Mouse (Mus musculus) embryonic facial prominence, embryonic 15.5 days (tissue): Measurements from ENCODE around the gene Galntl6. TPM values are rescaled to one million over a fixed set of nuclear protein-coding genes. Genes with fewer than 3 reads are reported as not detected.

Experiments used
- ATAC-seq: fragments of 200-750 bp; cut with Nextera tagmentation; 2 replicates; pipeline ENCODE4 v1.8.0; 2017; ENCODE audit warnings: low read depth, moderate TSS enrichment; ENCODE audit not compliant: insufficient number of reproducible peaks, low FRiP score, low TSS enrichment
- H3K27ac ChIP-seq: fragments of 300-500 bp; sonication (generic); replicated peaks from 2 replicates; pipeline ENCODE4 v1.5.1; 2015; ENCODE audit warnings: mild to moderate bottlenecking, inconsistent platforms
- H3K27me3 ChIP-seq: fragments of 300-500 bp; sonication (generic); 2 replicates; pipeline ENCODE4 v1.6.1; 2015; ENCODE audit warnings: inconsistent platforms
- H3K36me3 ChIP-seq: fragments of 300-500 bp; sonication (generic); 2 replicates; pipeline ENCODE4 v1.6.1; 2015; ENCODE audit warnings: mild to moderate bottlenecking, inconsistent platforms
- H3K4me1 ChIP-seq: fragments of 300-500 bp; sonication (generic); 2 replicates; pipeline ENCODE4 v1.6.1; 2015; ENCODE audit warnings: inconsistent platforms
- H3K4me2 ChIP-seq: fragments of 300-500 bp; sonication (generic); replicated peaks from 2 replicates; pipeline ENCODE4 v1.6.1; 2015; ENCODE audit warnings: mild to moderate bottlenecking, inconsistent platforms
- H3K4me3 ChIP-seq: fragments of 300-500 bp; sonication (generic); replicated peaks from 2 replicates; pipeline ENCODE4 v1.5.1; 2015; ENCODE audit warnings: mild to moderate bottlenecking, inconsistent platforms
- H3K9ac ChIP-seq: fragments of 300-500 bp; sonication (generic); 2 replicates; pipeline ENCODE4 v1.6.1; 2015; ENCODE audit warnings: inconsistent platforms
- H3K9me3 ChIP-seq: fragments of 300-500 bp; sonication (generic); replicated peaks from 2 replicates; pipeline ENCODE4 v1.6.1; 2016; ENCODE audit warnings: inconsistent platforms
- WGBS: fragments of 180-500 bp; shearing (Covaris S2); methylation state at CpG from one replicate; pipeline ENCODE4 v1.1.7; 2015; 5-methylcytosine and 5-hydroxymethylcytosine counted together
- polyA plus RNA-seq: library from polyadenylated mRNA; unstranded; fragments of >200 nt; fragmentation: Nextera tagmentation; extraction: Ambion mirVana; gene quantifications from 2 replicates; pipeline ENCODE4 v1.2.1, GENCODE M21; 2015

The Galntl6 gene
- polyA plus RNA-seq, 1 experiment from 2014 or later = 1.7 TPM

GRCm38 (mm10) chr8:57731666-57732065 is 1180.8 kb downstream of the Galntl6 start:
- Histone ChIP-seq H3K27ac (no peak overlapping the region), H3K4me1 (no peaks in the 10 kb centered on the region), H3K9me3 (no peaks in the 10 kb centered on the region), H3K27me3 (no peaks in the 10 kb centered on the region), H3K4me2 (no peak overlapping the region), H3K4me3 (no peak overlapping the region), H3K36me3 (no peaks in the 10 kb centered on the region), H3K9ac (no peak overlapping the region)
- 65% methylated on average over 8 of the region's 8 CpGs for WGBS
- no peak for ATAC-seq

- ATAC-seq = no peak
- H3K9ac ChIP-seq = no peak overlapping the region
- H3K9me3 ChIP-seq = no peaks in the 10 kb centered on the region
- no peak overlapping the region for H3K4me3 ChIP-seq
- H3K4me1 ChIP-seq = no peaks in the 10 kb centered on the region
- H3K4me2 ChIP-seq = no peak overlapping the region
- no peaks in the 10 kb centered on the region for H3K27me3 ChIP-seq
- no peaks in the 10 kb centered on the region for H3K36me3 ChIP-seq
- no peak overlapping the region for H3K27ac ChIP-seq
- WGBS = 63% methylated on average over 2 of the region's 2 CpGs
These were observed 1184.2 kb downstream of the Galntl6 start for GRCm38 (mm10) chr8:57728276-57728675.

- Histone ChIP-seq H3K4me3 (no peak overlapping the region), H3K9ac (no peak overlapping the region), H3K9me3 (no peaks in the 10 kb centered on the region), H3K4me2 (no peak overlapping the region), H3K4me1 (no peaks in the 10 kb centered on the region), H3K27me3 (no peaks in the 10 kb centered on the region), H3K27ac (no peak overlapping the region), H3K36me3 (no peaks in the 10 kb centered on the region)
- no peak for ATAC-seq
- 89% methylated on average over 13 of the region's 13 CpGs for WGBS
These were observed 1187.4 kb downstream of the Galntl6 start for GRCm38 (mm10) chr8:57724843-57725627.

Other genes starting within 250 kb of the Galntl6 start
- gene BC030500, start 885 bp downstream of the Galntl6 start, polyA plus RNA-seq = 1.1 and 1.5 TPM in 2 replicates